Mouse (Mus musculus): Measurements from ENCODE around the gene Lrr1.

GRCm38 (mm10) chr12:69175975-69176374 lies 7.4 kb downstream of the Lrr1 start:
- TF ChIP-seq CTCF (IDR thresholded peaks at IDR 0.05; ENCODE audit: low read depth) (no peak), EP300 (IDR thresholded peaks at IDR 0.05; ENCODE audit: low read depth) (no peak)

Data from liver, postnatal 0 days (tissue).